Mouse (Mus musculus) common myeloid progenitor, adult 5-6 weeks (primary cell): ENCODE measurements around the gene Actb. TPM values are rescaled to one million over a fixed set of nuclear protein-coding genes. Genes with fewer than 3 reads are reported as not detected.
A peak's percentile ranks its signal among the peaks of the same experiment; 100 is the strongest.

Experiments
- ATAC-seq: replicated peaks from 2 replicates; pipeline ENCODE4 v1.8.0; 2016; ENCODE audit warnings: low read depth, mild to moderate bottlenecking, moderate TSS enrichment, inconsistent platforms; ENCODE audit not compliant: poor library complexity, severe bottlenecking
- total RNA-seq: library from RNA; stranded (forward); fragments of 200-1000, 187-1606 nt; gene quantifications from 2 replicates; pipeline ENCODE4 v1.2.3, GENCODE M21; 2017

Gene Actb
- total RNA-seq, 1 experiment from 2014 or later = 1,770 TPM

GRCm38 (mm10) chr5:142924336-142924959 is 17.9 kb upstream of the Actb start:
- ATAC-seq = no peak

DNA sequence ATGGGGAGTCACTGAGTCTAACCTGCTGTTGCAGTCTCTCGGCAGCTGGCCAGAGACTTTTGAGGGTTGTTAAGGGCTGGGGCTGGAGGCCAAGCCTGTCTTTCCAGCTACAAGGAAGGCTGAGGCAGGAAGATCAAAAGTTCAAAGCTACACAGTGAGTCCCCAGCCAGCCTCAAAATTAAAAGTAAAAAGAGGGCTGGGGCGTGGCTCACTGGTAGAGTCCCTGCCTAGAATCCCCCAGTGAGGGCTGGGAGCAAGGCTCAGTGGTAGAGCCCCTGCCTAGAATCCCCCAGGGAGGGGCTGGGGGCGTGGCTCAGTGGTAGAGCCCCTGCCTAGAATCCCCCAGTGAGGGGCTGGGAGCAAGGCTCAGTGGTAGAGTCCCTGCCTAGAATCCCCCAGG is 17.2 kb upstream of the Actb start:
- ATAC-seq = no peak

- no peak for ATAC-seq
Observed at GRCm38 (mm10) chr5:142922251-142922650, 15.7 kb upstream of the Actb start.

GRCm38 (mm10) chr5:142921074-142921459 is 14.5 kb upstream of the Actb start:
- no peak for ATAC-seq

DNA sequence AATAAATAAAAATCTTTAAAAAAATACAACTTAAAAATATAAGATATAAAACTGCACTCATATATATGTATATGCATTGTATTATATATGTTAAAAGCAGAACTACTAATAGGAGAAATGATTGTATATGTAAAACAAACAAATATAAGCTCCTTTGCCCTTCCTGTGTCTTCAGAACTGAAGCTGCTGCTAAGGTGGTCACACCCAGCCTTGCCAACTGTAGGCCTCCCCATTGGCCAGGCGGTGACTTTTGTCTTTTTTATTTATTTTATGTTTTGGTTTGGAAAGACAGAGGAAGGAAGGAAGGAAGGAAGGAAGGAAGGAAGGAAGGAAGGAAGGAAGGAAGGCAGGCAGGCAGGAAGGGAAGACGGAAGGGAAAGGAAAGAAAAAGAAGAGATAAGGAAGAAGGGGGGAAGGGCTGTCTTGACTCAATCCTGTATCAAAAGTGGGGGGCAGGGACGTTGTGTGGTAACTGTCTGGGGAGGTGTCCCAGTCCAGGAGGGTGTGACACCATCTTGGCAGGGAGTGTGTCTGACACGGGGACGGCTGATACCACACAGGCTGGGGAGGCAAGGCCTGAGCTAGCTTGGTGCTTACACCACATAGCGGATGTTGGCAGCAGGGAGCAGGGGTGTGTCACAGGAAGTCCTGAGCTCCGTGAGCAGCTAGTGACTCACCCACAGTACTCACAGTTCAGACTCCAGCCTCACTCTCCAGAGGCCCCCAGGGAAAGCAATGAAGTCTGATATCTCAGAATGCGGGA is 13.9 kb upstream of the Actb start:
- peak; percentile 98 for ATAC-seq

DNA sequence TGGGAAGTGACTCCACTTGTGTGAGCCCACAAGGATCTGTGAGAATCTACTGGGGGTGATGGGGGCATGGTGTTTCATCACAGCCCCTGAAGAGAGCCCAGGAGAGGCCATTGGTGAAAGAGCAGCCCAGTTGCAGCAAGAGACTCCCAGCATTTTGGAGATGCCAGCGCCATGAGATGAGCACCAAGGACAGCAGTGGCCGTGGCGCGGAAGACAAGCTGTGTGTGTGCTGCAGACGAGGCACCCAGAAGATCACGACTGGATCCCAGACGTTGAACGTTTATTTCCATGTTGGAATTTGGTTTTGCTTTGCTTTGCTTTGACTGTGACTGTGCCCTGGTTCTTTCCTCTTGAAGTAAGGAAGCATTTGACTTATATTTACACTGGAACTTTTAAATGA is 10.8 kb upstream of the Actb start:
- no peak for ATAC-seq

DNA sequence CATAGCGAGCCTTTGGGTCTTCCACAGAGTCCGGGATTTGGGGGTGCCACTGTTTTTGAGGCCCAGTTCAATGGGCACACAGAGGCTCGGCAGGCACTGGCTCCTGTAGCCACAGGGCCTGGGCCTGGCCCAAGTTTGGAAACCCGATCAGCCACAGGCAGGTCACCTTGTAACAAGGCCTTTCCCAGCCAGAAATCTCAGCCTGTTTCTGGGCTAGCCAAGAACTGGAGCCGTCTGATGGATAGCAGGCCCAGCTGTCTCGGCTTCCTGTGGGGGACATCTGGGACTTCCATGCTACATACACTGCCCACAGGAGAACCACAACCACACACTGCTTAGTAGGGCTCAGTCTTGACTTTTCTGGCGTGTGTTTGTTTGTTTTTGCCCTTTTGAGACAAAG is 10.0 kb upstream of the Actb start:
- ATAC-seq = no peak

- no peak for ATAC-seq
Observed at GRCm38 (mm10) chr5:142915231-142915630, 8.7 kb upstream of the Actb start.

DNA sequence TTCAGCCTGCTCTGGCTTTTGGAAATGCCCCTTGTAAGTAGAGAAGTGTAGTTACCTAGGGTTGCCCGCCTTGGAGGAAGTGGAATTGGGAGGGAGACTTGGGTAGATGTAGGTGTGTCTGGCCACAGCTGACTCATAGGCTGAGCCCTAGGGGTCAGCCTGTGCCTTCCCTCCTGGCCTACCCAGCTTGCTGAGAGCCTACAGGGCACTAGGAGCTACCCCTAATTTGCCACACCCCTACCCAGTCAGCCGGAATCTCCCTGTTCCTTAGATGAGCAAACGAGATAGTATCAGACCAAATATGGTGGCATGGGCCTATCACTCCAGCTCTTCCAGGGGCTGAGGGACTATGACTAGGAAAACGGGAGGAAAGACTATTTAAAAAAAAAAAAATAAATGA is 6.2 kb upstream of the Actb start:
- ATAC-seq = peak; percentile 15; the same call in 1 of the 2 replicates

GRCm38 (mm10) chr5:142912320-142912719 is 5.8 kb upstream of the Actb start:
- no peak for ATAC-seq

DNA sequence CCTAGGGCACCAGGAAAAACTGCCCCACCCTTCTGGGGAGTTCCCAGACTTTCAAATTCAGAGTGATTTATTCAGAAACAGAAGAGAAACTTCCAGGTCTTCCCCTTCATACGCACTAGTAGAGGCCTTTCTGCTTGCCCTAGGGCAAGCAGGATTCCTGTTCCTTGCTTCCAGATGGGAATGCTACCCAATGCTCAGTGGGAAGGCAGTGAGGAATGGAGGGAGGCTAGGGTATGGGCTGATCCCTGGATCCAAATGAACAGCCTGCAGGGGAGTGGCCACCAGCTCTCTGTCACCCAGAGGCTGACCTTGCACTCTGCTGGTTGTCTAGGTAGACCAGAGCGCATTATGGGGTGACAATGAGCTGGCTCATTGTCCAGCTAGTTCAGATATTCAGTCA is 5.1 kb upstream of the Actb start:
- ATAC-seq = no peak

- ATAC-seq = 0 out of 2 replicates have a peak, but pooled peaks have one; percentile 5
Observed at GRCm38 (mm10) chr5:142909576-142910278, 3.2 kb upstream of the Actb start.

- ATAC-seq = peak; percentile 10
Observed at GRCm38 (mm10) chr5:142908941-142909575, 2.5 kb upstream of the Actb start.

- no peak for ATAC-seq
Observed at GRCm38 (mm10) chr5:142907803-142908559, 1.4 kb upstream of the Actb start.

DNA sequence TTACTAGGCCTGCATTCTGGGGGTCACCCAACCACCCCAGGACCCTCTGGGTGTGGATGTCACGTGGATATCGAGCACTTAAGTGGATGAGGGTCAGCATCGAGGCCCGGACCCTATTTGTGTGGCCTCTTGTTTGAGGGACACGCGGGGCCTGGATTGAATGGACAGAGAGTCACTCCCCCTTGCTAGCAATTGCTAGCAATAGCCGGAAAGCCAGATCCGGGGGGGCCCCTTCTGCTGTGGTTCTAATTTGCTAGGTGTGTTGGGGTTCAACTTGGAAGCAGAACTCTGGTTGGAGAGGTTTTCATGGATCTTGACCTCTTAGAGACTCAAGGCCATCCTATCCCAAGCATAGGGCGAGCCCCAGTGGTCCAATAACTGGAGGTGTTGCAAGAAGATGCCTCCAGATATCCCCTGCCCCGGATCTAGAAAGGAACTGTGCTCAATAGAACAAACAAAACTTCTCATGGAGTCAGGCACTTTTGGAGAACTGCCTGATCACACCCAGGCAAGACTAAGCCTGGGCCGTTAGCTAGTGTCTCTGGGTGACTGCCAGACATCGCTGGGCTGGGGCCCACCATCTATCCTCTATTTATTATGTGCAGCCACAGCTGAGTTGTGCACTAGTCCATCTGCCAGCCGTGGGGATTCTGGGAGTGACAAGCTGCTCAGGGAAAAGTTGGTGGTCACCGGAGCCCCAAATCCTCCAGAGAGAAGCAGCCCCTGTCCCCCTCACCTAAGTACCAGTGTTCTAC is 671 bp upstream of the Actb start:
- no peak for ATAC-seq

DNA sequence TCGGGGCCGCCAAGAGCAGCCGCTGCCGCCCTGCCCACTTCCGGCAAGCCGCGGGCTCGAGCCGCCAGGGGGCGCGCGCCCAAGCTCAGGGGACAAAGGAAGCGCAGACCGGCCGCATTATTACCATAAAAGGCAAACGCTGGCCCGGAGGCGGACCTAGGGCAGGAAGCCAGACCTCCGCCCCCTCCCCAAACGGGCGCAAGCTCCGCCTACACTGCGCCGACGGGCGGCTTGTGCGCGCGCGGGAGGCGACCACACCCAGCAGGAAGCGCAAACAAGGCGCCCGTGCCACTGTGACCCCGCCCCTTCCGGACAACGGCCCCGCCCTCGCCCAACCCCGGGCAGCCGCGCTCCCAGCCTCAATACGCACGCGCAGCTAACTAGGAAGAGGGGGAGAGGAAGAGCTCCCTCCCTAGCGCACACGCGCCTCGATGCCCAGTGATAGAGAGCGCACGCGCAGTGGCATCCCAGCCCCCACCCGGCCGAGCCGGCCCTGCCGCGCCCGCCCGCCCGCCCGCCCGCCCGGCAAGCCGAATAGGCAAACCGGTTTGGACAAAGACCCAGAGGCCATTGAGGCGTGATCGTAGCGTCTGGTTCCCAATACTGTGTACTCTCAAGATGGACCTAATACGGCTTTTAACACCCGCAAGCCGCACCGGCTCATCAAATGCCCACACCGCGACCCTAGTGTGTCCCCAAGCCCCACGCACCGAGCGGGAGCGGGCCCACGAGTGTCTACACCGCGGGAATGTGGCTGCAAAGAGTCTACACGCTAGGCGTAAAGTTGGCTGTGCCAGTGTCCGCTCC is 626 bp downstream of the Actb start:
- peak; percentile 45 for ATAC-seq

- no peak for ATAC-seq
Observed at GRCm38 (mm10) chr5:142905038-142905695, 1.4 kb downstream of the Actb start.
